Mouse (Mus musculus): ENCODE results near the gene Dtl. TPM values are rescaled to one million over a fixed set of nuclear protein-coding genes. Genes with fewer than 3 reads are reported as not detected.
"Not testable (repeated sequence)": the region's sequence is repeated elsewhere in the genome, so short reads cannot be mapped to it uniquely, and the experiment has no call there.

Dtl gene
- polyA plus RNA-seq, 1 experiment from 2014 or later = 19.2 TPM

- H3K27ac ChIP-seq (ENCODE audit: low read depth, low read length) = no peak overlapping the region
- no peaks in the 10 kb centered on the region for H3K4me1 ChIP-seq (ENCODE audit: control insufficient read depth, insufficient read depth, low read length)
- H3K9ac ChIP-seq (ENCODE audit: low read length) = no peak overlapping the region
- DNase-seq (ENCODE audit: low spot score) = no peak
- ATAC-seq = no peak
- no peaks in the 10 kb centered on the region for H3K36me3 ChIP-seq (ENCODE audit: control insufficient read depth, insufficient read depth, low read length)
- 93% methylated on average over 4 of the region's 4 CpGs for WGBS
- no peak overlapping the region for H3K4me3 ChIP-seq (ENCODE audit: low read depth, low read length)
- H3K27me3 ChIP-seq (replicated peaks; ENCODE audit: control insufficient read depth, insufficient read depth, low read length) = no peaks in the 10 kb centered on the region
- no peak overlapping the region for H3K4me2 ChIP-seq (ENCODE audit: low read length)
- no peaks in the 10 kb centered on the region for H3K9me3 ChIP-seq (replicated peaks; ENCODE audit: control insufficient read depth, low read length)
These were observed 55.8 kb downstream of the Dtl start for GRCm38 (mm10) chr1:191519329-191520066.

GRCm38 (mm10) chr1:191518911-191519310, 56.4 kb downstream of the Dtl start:
- no peaks in the 10 kb centered on the region for H3K4me1 ChIP-seq (ENCODE audit: control insufficient read depth, insufficient read depth, low read length)
- H3K27ac ChIP-seq (ENCODE audit: low read depth, low read length) = no peak overlapping the region
- H3K27me3 ChIP-seq (replicated peaks; ENCODE audit: control insufficient read depth, insufficient read depth, low read length) = no peaks in the 10 kb centered on the region
- WGBS = 87% methylated on average over 4 of the region's 4 CpGs
- ATAC-seq = no peak
- H3K36me3 ChIP-seq (ENCODE audit: control insufficient read depth, insufficient read depth, low read length) = no peaks in the 10 kb centered on the region
- no peak overlapping the region for H3K9ac ChIP-seq (ENCODE audit: low read length)
- no peaks in the 10 kb centered on the region for H3K9me3 ChIP-seq (replicated peaks; ENCODE audit: control insufficient read depth, low read length)
- DNase-seq (ENCODE audit: low spot score) = no peak
- no peak overlapping the region for H3K4me3 ChIP-seq (ENCODE audit: low read depth, low read length)
- H3K4me2 ChIP-seq (ENCODE audit: low read length) = no peak overlapping the region

- H3K9ac ChIP-seq (ENCODE audit: low read length) = no peak overlapping the region
- H3K36me3 ChIP-seq (ENCODE audit: control insufficient read depth, insufficient read depth, low read length) = no peaks in the 10 kb centered on the region
- no peaks in the 10 kb centered on the region for H3K9me3 ChIP-seq (replicated peaks; ENCODE audit: control insufficient read depth, low read length)
- no peak overlapping the region for H3K4me3 ChIP-seq (ENCODE audit: low read depth, low read length)
- no peak overlapping the region for H3K4me2 ChIP-seq (ENCODE audit: low read length)
- 89% methylated on average over 5 of the region's 5 CpGs for WGBS
- H3K27ac ChIP-seq (ENCODE audit: low read depth, low read length) = no peak overlapping the region
- ATAC-seq (no peak), DNase-seq (ENCODE audit: low spot score) (no peak)
- H3K27me3 ChIP-seq (replicated peaks; ENCODE audit: control insufficient read depth, insufficient read depth, low read length) = no peaks in the 10 kb centered on the region
- no peaks in the 10 kb centered on the region for H3K4me1 ChIP-seq (ENCODE audit: control insufficient read depth, insufficient read depth, low read length)
These were observed 57.4 kb downstream of the Dtl start for GRCm38 (mm10) chr1:191517969-191518368.

- H3K4me2 ChIP-seq (ENCODE audit: low read length) = no peak overlapping the region
- ATAC-seq = no peak
- DNase-seq (ENCODE audit: low spot score) = no peak
- 30% methylated on average over 3 of the region's 3 CpGs for WGBS
- no peaks in the 10 kb centered on the region for H3K27me3 ChIP-seq (replicated peaks; ENCODE audit: control insufficient read depth, insufficient read depth, low read length)
- no peak overlapping the region for H3K9ac ChIP-seq (ENCODE audit: low read length)
- no peak overlapping the region for H3K4me3 ChIP-seq (ENCODE audit: low read depth, low read length)
- no peak overlapping the region for H3K27ac ChIP-seq (ENCODE audit: low read depth, low read length)
- no peaks in the 10 kb centered on the region for H3K9me3 ChIP-seq (replicated peaks; ENCODE audit: control insufficient read depth, low read length)
- no peaks in the 10 kb centered on the region for H3K4me1 ChIP-seq (ENCODE audit: control insufficient read depth, insufficient read depth, low read length)
- no peaks in the 10 kb centered on the region for H3K36me3 ChIP-seq (ENCODE audit: control insufficient read depth, insufficient read depth, low read length)
These were observed 58.3 kb downstream of the Dtl start for GRCm38 (mm10) chr1:191517056-191517455.

- H3K27ac ChIP-seq (ENCODE audit: low read depth, low read length); H3K9me3 ChIP-seq (replicated peaks; ENCODE audit: control insufficient read depth, low read length); H3K4me1 ChIP-seq (ENCODE audit: control insufficient read depth, insufficient read depth, low read length); ATAC-seq; H3K27me3 ChIP-seq (replicated peaks; ENCODE audit: control insufficient read depth, insufficient read depth, low read length); H3K4me2 ChIP-seq (ENCODE audit: low read length); DNase-seq (ENCODE audit: low spot score); H3K4me3 ChIP-seq (ENCODE audit: low read depth, low read length); H3K9ac ChIP-seq (ENCODE audit: low read length); H3K36me3 ChIP-seq (ENCODE audit: control insufficient read depth, insufficient read depth, low read length): not testable (repeated sequence)
- 96% methylated on average over 2 of the region's 2 CpGs for WGBS
These were observed 59.0 kb downstream of the Dtl start for GRCm38 (mm10) chr1:191516351-191516750.

GRCm38 (mm10) chr1:191513195-191513594, 62.1 kb downstream of the Dtl start:
- Histone ChIP-seq H3K9ac (ENCODE audit: low read length) (no peak overlapping the region), H3K4me3 (ENCODE audit: low read depth, low read length) (no peak overlapping the region), H3K36me3 (ENCODE audit: control insufficient read depth, insufficient read depth, low read length) (no peaks in the 10 kb centered on the region), H3K4me2 (ENCODE audit: low read length) (no peak overlapping the region), H3K27me3 (replicated peaks; ENCODE audit: control insufficient read depth, insufficient read depth, low read length) (no peaks in the 10 kb centered on the region), H3K27ac (ENCODE audit: low read depth, low read length) (no peak overlapping the region), H3K4me1 (ENCODE audit: control insufficient read depth, insufficient read depth, low read length) (no peaks in the 10 kb centered on the region), H3K9me3 (replicated peaks; ENCODE audit: control insufficient read depth, low read length) (no peaks in the 10 kb centered on the region)
- 86% methylated on average over 4 of the region's 4 CpGs for WGBS
- ATAC-seq (no peak), DNase-seq (ENCODE audit: low spot score) (no peak)

GRCm38 (mm10) chr1:191512383-191512782, 63.0 kb downstream of the Dtl start:
- H3K4me3 ChIP-seq (ENCODE audit: low read depth, low read length) = no peak overlapping the region
- H3K4me1 ChIP-seq (ENCODE audit: control insufficient read depth, insufficient read depth, low read length) = no peaks in the 10 kb centered on the region
- no peaks in the 10 kb centered on the region for H3K9me3 ChIP-seq (replicated peaks; ENCODE audit: control insufficient read depth, low read length)
- no peaks in the 10 kb centered on the region for H3K27me3 ChIP-seq (replicated peaks; ENCODE audit: control insufficient read depth, insufficient read depth, low read length)
- H3K9ac ChIP-seq (ENCODE audit: low read length) = no peak overlapping the region
- 85% methylated on average over 4 of the region's 4 CpGs for WGBS
- no peak for DNase-seq (ENCODE audit: low spot score)
- no peak overlapping the region for H3K4me2 ChIP-seq (ENCODE audit: low read length)
- no peak overlapping the region for H3K27ac ChIP-seq (ENCODE audit: low read depth, low read length)
- H3K36me3 ChIP-seq (ENCODE audit: control insufficient read depth, insufficient read depth, low read length) = no peaks in the 10 kb centered on the region
- ATAC-seq = no peak

GRCm38 (mm10) chr1:191511503-191511902, 63.8 kb downstream of the Dtl start:
- DNase-seq (ENCODE audit: low spot score) = no peak
- WGBS = 86% methylated on average over 8 of the region's 8 CpGs
- H3K9ac ChIP-seq (ENCODE audit: low read length) = no peak overlapping the region
- no peak overlapping the region for H3K4me3 ChIP-seq (ENCODE audit: low read depth, low read length)
- no peak overlapping the region for H3K4me2 ChIP-seq (ENCODE audit: low read length)
- H3K9me3 ChIP-seq (replicated peaks; ENCODE audit: control insufficient read depth, low read length) = no peaks in the 10 kb centered on the region
- H3K27ac ChIP-seq (ENCODE audit: low read depth, low read length) = no peak overlapping the region
- H3K36me3 ChIP-seq (ENCODE audit: control insufficient read depth, insufficient read depth, low read length) = no peaks in the 10 kb centered on the region
- no peaks in the 10 kb centered on the region for H3K27me3 ChIP-seq (replicated peaks; ENCODE audit: control insufficient read depth, insufficient read depth, low read length)
- no peak for ATAC-seq
- H3K4me1 ChIP-seq (ENCODE audit: control insufficient read depth, insufficient read depth, low read length) = no peaks in the 10 kb centered on the region

- no peaks in the 10 kb centered on the region for H3K27me3 ChIP-seq (replicated peaks; ENCODE audit: control insufficient read depth, insufficient read depth, low read length)
- H3K27ac ChIP-seq (ENCODE audit: low read depth, low read length) = no peak overlapping the region
- no peak overlapping the region for H3K4me2 ChIP-seq (ENCODE audit: low read length)
- H3K4me3 ChIP-seq (ENCODE audit: low read depth, low read length) = no peak overlapping the region
- H3K9me3 ChIP-seq (replicated peaks; ENCODE audit: control insufficient read depth, low read length) = no peaks in the 10 kb centered on the region
- no peaks in the 10 kb centered on the region for H3K4me1 ChIP-seq (ENCODE audit: control insufficient read depth, insufficient read depth, low read length)
- no peak overlapping the region for H3K9ac ChIP-seq (ENCODE audit: low read length)
- ATAC-seq (no peak), DNase-seq (ENCODE audit: low spot score) (no peak)
- WGBS = 75% methylated on average over 3 of the region's 3 CpGs
- H3K36me3 ChIP-seq (ENCODE audit: control insufficient read depth, insufficient read depth, low read length) = no peaks in the 10 kb centered on the region
These were observed 65.5 kb downstream of the Dtl start for GRCm38 (mm10) chr1:191509865-191510264.
